ENCODE assay signal across 12 mouse cellular contexts in the genomic region with DNA sequence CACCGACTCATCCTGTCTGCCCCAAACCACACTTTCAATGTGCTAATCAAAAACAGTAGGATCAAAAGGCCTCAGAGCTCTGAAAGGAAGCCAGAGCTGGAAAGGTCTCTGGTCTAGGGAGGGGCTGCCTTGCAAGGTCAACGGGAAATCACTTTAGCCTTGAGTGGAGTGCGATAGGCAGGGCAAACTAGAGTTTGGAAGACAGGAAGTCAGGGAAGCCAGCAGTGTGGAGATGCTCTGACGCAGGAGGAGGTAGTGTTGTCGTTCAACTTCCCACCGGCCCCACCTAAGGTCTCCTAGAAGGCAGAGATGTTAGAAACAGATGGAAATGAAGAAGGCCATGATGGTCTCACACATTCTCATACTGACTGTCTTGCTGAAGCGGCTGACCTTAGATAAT. TPM values are rescaled to one million over a fixed set of nuclear protein-coding genes. Genes with fewer than 3 reads are reported as not detected.
DNase-seq lines count a peak whose midpoint lies in the region; ATAC-seq lines count a peak whose summit lies in the region.
"Had no signal": no experiment of that assay in that cellular context is flagged by ENCODE, and none has a peak within 500 bp of the region (broad histone marks: within the 10 kb centered on the region; RNA-seq: fewer than 3 reads in every experiment).

No protein-coding gene starts in this region.

- ATAC-seq in kidney, embryonic 14.5 days (ENCODE audit: low FRiP score, low TSS enrichment), result no peak
- ATAC-seq in lung, embryonic 15.5 days (ENCODE audit: borderline replicate concordance, extremely low read depth, low FRiP score, low TSS enrichment), result peak; percentile 59; the same call in 1 of the 2 replicates
- ATAC-seq: inflammation-experienced regulatory T-cells, adult 6 months had no signal

- H3K4me2 ChIP-seq in kidney, embryonic 14.5 days (replicated peaks; ENCODE audit: low read depth, low read length), result no peak overlapping the region
- H3K4me2 ChIP-seq in lung, embryonic 15.5 days, result no peak overlapping the region
- H3K4me2 ChIP-seq: neural tube, embryonic 12.5 days had no signal

- H3K9me3 ChIP-seq in kidney, embryonic 14.5 days (ENCODE audit: control insufficient read depth, low read length), result no peaks in the 10 kb centered on the region
- no peaks in the 10 kb centered on the region for H3K9me3 ChIP-seq in lung, embryonic 15.5 days
- H3K9me3 ChIP-seq: neural tube, embryonic 12.5 days had no signal

- no peak overlapping the region for H3K9ac ChIP-seq in kidney, embryonic 14.5 days (ENCODE audit: low read depth, low read length)
- no peak overlapping the region for H3K9ac ChIP-seq in lung, embryonic 15.5 days
- H3K9ac ChIP-seq: neural tube, embryonic 12.5 days had no signal

- no peaks in the 10 kb centered on the region for H3K4me1 ChIP-seq in kidney, embryonic 14.5 days (ENCODE audit: control insufficient read depth, insufficient read depth, low read length)
- peaks cover 7% of the 10 kb centered on the region for H3K4me1 ChIP-seq in lung, embryonic 15.5 days
- H3K4me1 ChIP-seq: neural tube, embryonic 12.5 days had no signal

- peak; percentile 51 for DNase-seq in kidney, adult 11 months
- peak; percentile 62 to 69 for DNase-seq in adrenal gland, postnatal 36 days
- DNase-seq in heart, postnatal 14 days, result peak; percentile 27 to 31
- DNase-seq in cerebellum, postnatal 36 days, result no peak
- DNase-seq in frontal cortex, postnatal 10 days (ENCODE audit: low spot score in 2 of 2), result no peak
- DNase-seq in gastrocnemius, postnatal 25 days, result no peak
- DNase-seq: cerebellum, adult 2 months; thymus, postnatal 36 days had no signal

- 62% methylated on average over 7 of the region's 7 CpGs for WGBS in kidney, embryonic 14.5 days
- 38% methylated on average over 7 of the region's 7 CpGs for WGBS in lung, embryonic 15.5 days

- intact Hi-C loops in heart, postnatal 14 days (cut with DNase I), result no loop called here

- H3K4me3 ChIP-seq in kidney, embryonic 14.5 days (ENCODE audit: low read length), result no peak overlapping the region
- H3K4me3 ChIP-seq in lung, embryonic 15.5 days, result no peak overlapping the region
- H3K4me3 ChIP-seq: neural tube, embryonic 12.5 days had no signal

- H3K27ac ChIP-seq in kidney, embryonic 14.5 days (ENCODE audit: low read depth, low read length), result no peak overlapping the region
- H3K27ac ChIP-seq in lung, embryonic 15.5 days, result peak overlapping the region; percentile 69
- H3K27ac ChIP-seq: neural tube, embryonic 12.5 days had no signal

- no peaks in the 10 kb centered on the region for H3K27me3 ChIP-seq in kidney, embryonic 14.5 days (ENCODE audit: control insufficient read depth, insufficient read depth, low read length)
- H3K27me3 ChIP-seq in lung, embryonic 15.5 days, result no peaks in the 10 kb centered on the region
- H3K27me3 ChIP-seq: neural tube, embryonic 12.5 days had no signal

- H3K36me3 ChIP-seq in kidney, embryonic 14.5 days (ENCODE audit: control insufficient read depth, insufficient read depth, low read length), result no peaks in the 10 kb centered on the region
- no peaks in the 10 kb centered on the region for H3K36me3 ChIP-seq in lung, embryonic 15.5 days
- H3K36me3 ChIP-seq: neural tube, embryonic 12.5 days had no signal

RNA-seq across cellular contexts. Expression of gene Trp53i11, which starts 52.0 kb away (rescaled TPM):
- 26.4 and 46.6 TPM in 2 replicates for polyA plus RNA-seq in kidney, embryonic 14.5 days (2014; fragmentation: Nextera tagmentation; extraction: Ambion mirVana)
- total RNA-seq in adrenal gland, postnatal 36 days (2021), result 10 to 100 TPM; 48.9 to 70.7 TPM
- total RNA-seq in heart, postnatal 14 days (2021), result 10 to 100 TPM; 67.8 to 68.8 TPM
- 24.9 and 29.7 TPM in 2 replicates for polyA plus RNA-seq in lung, embryonic 15.5 days (2015; fragmentation: Nextera tagmentation; extraction: Ambion mirVana)
- total RNA-seq in gastrocnemius, postnatal 25 days (2021), result 1 to 10 TPM; 3.5 to 7.0 TPM

Comparison
In these comparisons a context has a peak if more than half of its experiments do, and no peak if none do; other contexts are left out.
1. DNase-seq: peak in kidney, adult 11 months (single experiment), adrenal gland, postnatal 36 days (2 of 2) and heart, postnatal 14 days (2 of 2); none in cerebellum, postnatal 36 days (0 of 2), frontal cortex, postnatal 10 days (0 of 2) and gastrocnemius, postnatal 25 days (single experiment).
2. RNA of gene Trp53i11, which starts 52.0 kb away (total RNA-seq): 48.9 to 70.7 TPM in adrenal gland, postnatal 36 days and 67.8 to 68.8 TPM in heart, postnatal 14 days; 3.5 to 7.0 TPM in gastrocnemius, postnatal 25 days; every median in the first group is over 4 times any median in the second.